Mouse (Mus musculus) liver, embryonic 14.5 days (tissue): ENCODE results near the gene Gabra5. TPM values are rescaled to one million over a fixed set of nuclear protein-coding genes. Genes with fewer than 3 reads are reported as not detected.

Source experiments
- ATAC-seq: fragments of 200-750 bp; cut with Nextera tagmentation; 2 replicates; pipeline ENCODE4 v1.8.0; 2017; ENCODE audit warnings: moderate number of reproducible peaks, mild to moderate bottlenecking, moderate library complexity; ENCODE audit not compliant: insufficient read depth
- DNase-seq, 3 experiments: peaks; one replicate each; pipeline ENCODE4 v3.0.0-alpha.2; 2012 to 2013; ENCODE audit warnings: low read depth in 3 of 3, low spot score in 3 of 3
- H3K27ac ChIP-seq: fragments of 300-500 bp; sonication (generic); 2 replicates; pipeline ENCODE4 v1.5.1; 2014; ENCODE audit warnings: moderate library complexity, mild to moderate bottlenecking, control low read depth, inconsistent platforms
- H3K27me3 ChIP-seq: fragments of 300-500 bp; sonication (generic); 2 replicates; pipeline ENCODE4 v1.6.1; 2014; ENCODE audit warnings: mild to moderate bottlenecking, low read length, moderate library complexity; ENCODE audit not compliant: control insufficient read depth, insufficient read depth
- H3K36me3 ChIP-seq: fragments of 300-500 bp; sonication (generic); replicated peaks from 2 replicates; pipeline ENCODE4 v1.6.1; 2014; ENCODE audit warnings: low read depth; ENCODE audit not compliant: control insufficient read depth, insufficient read depth
- H3K4me1 ChIP-seq, 2 experiments: fragments of 200-500 bp in 1 of 2; fragments of 300-500 bp in 1 of 2; sonication (generic) in 1 of 2; replicated peaks; 2 replicates each; pipeline ENCODE4 v1.6.1; 2012 to 2014; ENCODE audit warnings: antibody characterized with exemption in 1 of 2, inconsistent platforms in 1 of 2, low read length in 1 of 2; ENCODE audit not compliant: control insufficient read depth in 2 of 2, insufficient read depth in 2 of 2
- H3K4me2 ChIP-seq: fragments of 300-500 bp; sonication (generic); 2 replicates; pipeline ENCODE4 v1.6.1; 2014; ENCODE audit warnings: low read depth, mild to moderate bottlenecking, control low read depth, moderate library complexity
- H3K4me3 ChIP-seq, 2 experiments: fragments of 200-500 bp in 1 of 2; fragments of 300-500 bp in 1 of 2; sonication (generic) in 1 of 2; 2 replicates each; pipeline ENCODE4 v1.5.1; 2012 to 2014; ENCODE audit warnings: low read depth in 2 of 2, low read length in 2 of 2, mild to moderate bottlenecking in 2 of 2, control low read depth in 1 of 2, inconsistent platforms in 1 of 2, moderate library complexity in 1 of 2; ENCODE audit not compliant: insufficient read depth in 1 of 2
- H3K9ac ChIP-seq: fragments of 300-500 bp; sonication (generic); replicated peaks from 2 replicates; pipeline ENCODE4 v1.6.1; 2014; ENCODE audit warnings: mild to moderate bottlenecking, control low read depth, moderate library complexity
- H3K9me3 ChIP-seq: fragments of 300-500 bp; sonication (generic); 2 replicates; pipeline ENCODE4 v1.6.1; 2016; ENCODE audit warnings: low read length, mixed read lengths; ENCODE audit not compliant: control insufficient read depth
- CTCF ChIP-seq: IDR thresholded peaks from 2 replicates; pipeline ENCODE4 v1.5.1; 2016; ENCODE audit warnings: antibody characterized with exemption, low read depth, control low read depth
- EP300 ChIP-seq: IDR thresholded peaks from 2 replicates; pipeline ENCODE4 v1.6.1; 2016; ENCODE audit warnings: antibody characterized with exemption, low read depth
- WGBS: fragments of 180-500 bp; shearing (Covaris S2); extraction: QIAGEN DNeasy Blood & Tissue Kit; methylation state at CpG from one replicate; pipeline ENCODE4 v1.1.7; 2014; ENCODE audit not compliant: insufficient replicate concordance; 5-methylcytosine and 5-hydroxymethylcytosine counted together
- polyA plus RNA-seq, 2 experiments: library from polyadenylated mRNA; depleted of rRNA in 1 of 2; stranded (reverse) in 1 of 2; unstranded in 1 of 2; fragments of >200 nt; fragmentation: Nextera tagmentation in 1 of 2; extraction: Ambion mirVana in 1 of 2; gene quantifications; 2 replicates each; pipeline versions ENCODE4 v1.2.1 to v1.2.3; 2012 to 2014

Gabra5 gene
- polyA plus RNA-seq, 2 experiments, result 0.03 TPM; not detected in 1

DNA sequence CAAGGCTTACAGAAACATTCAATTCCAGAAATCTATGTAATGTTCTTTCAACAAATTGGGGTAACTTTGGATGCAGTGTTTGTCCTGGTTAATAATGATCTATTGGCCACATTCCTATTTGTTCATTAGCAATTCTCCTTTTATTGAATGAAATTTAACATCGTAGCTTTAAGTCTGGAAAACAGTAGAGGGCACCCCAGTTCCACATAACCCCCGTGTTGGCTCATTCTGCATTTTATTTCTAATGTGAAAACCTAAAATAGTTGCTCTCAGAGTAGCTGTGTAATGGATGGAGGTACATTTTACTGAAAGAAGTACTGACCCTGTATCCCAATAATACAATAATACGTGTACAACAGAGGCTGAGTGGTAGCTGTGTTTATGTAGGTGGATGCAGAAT is 3.1 kb upstream of the Gabra5 start:
- no peaks in the 10 kb centered on the region for H3K9me3 ChIP-seq
- TF ChIP-seq CTCF, result no peak
- no peak for TF ChIP-seq EP300
- no peaks in the 10 kb centered on the region for H3K36me3 ChIP-seq
- no peak for ATAC-seq
- no peak overlapping the region for H3K27ac ChIP-seq
- H3K4me3 ChIP-seq, result no peak overlapping the region
- H3K4me2 ChIP-seq, result no peak overlapping the region
- peaks cover 26% of the 10 kb centered on the region for H3K27me3 ChIP-seq
- H3K4me1 ChIP-seq, result no peaks in the 10 kb centered on the region
- no peak for DNase-seq
- 24% methylated on average over 3 of the region's 3 CpGs for WGBS
- no peak overlapping the region for H3K9ac ChIP-seq

- WGBS, result 5% methylated on average over 69 of the region's 72 CpGs
- Histone ChIP-seq H3K36me3 (no peaks in the 10 kb centered on the region), H3K4me1 (no peaks in the 10 kb centered on the region), H3K9me3 (no peaks in the 10 kb centered on the region), H3K27ac (no peak overlapping the region), H3K4me3 (no peak overlapping the region), H3K9ac (no peak overlapping the region), H3K27me3 (peaks cover 26% of the 10 kb centered on the region), H3K4me2 (no peak overlapping the region)
- TF ChIP-seq EP300 (no peak), CTCF (no peak)
- DNase-seq, result no peak
- ATAC-seq, result no peak
Measured at GRCm38 (mm10) chr7:57508860-57509632, 813 bp downstream of the Gabra5 start.

DNA sequence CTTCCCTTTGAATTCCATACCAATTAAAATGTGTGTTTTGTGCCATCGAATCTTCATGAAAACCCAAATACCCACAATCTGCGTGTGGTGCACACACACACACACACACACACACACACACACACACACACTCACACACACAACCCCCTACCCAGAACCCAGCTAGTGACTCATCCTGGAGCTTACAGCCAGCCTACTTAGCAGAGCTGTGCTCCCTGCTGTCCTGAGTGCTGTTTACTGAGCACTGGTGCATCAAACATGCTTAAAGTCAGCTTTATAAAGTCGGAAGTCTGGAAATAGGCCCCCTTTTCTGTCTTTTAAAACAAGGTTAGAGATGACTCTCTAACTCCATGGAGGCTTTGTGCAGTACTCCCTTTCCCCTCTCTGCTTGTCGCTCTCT is 7.0 kb downstream of the Gabra5 start:
- ATAC-seq, result no peak

DNA sequence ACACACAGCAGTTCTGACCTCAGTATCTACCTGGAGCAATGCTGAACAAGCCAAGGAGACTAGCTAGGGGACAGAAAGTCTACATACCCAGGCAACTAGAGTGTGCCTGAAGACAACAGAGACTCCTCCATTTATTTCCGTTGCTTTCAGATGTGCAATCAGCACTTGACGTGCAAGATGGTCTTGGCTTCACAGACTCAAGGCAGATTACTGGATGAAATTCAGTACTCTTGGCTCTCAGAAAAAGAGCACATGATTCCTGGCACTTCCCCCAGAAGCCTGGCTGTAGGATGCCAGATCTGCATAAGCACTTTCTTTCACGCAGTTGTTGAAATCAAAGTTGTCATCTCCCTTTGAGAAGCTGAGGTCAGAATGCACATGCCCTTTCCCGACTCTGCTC is 18.1 kb downstream of the Gabra5 start:
- no peak for ATAC-seq
- no peaks in the 10 kb centered on the region for H3K4me1 ChIP-seq

More for the DNA sequence above, 7.0 kb downstream of the Gabra5 start:
- no peak for DNase-seq
- H3K36me3 ChIP-seq, result no peaks in the 10 kb centered on the region
- TF ChIP-seq CTCF (no peak), EP300 (no peak)
- no peak overlapping the region for H3K9ac ChIP-seq
- no peak overlapping the region for H3K27ac ChIP-seq
- no peak overlapping the region for H3K4me3 ChIP-seq
- no peaks in the 10 kb centered on the region for H3K9me3 ChIP-seq
- H3K4me2 ChIP-seq, result no peak overlapping the region
- H3K27me3 ChIP-seq, result no peaks in the 10 kb centered on the region
- no peaks in the 10 kb centered on the region for H3K4me1 ChIP-seq
- 64% methylated on average over 4 of the region's 4 CpGs for WGBS

GRCm38 (mm10) chr7:57486907-57487306 is 23.0 kb downstream of the Gabra5 start:
- Histone ChIP-seq H3K27me3 (no peaks in the 10 kb centered on the region), H3K4me3 (no peak overlapping the region), H3K36me3 (no peaks in the 10 kb centered on the region), H3K9me3 (no peaks in the 10 kb centered on the region), H3K4me1 (no peaks in the 10 kb centered on the region), H3K27ac (no peak overlapping the region), H3K4me2 (no peak overlapping the region), H3K9ac (no peak overlapping the region)
- no peak for ATAC-seq
- no peak for DNase-seq
- WGBS, result 60% methylated on average over 6 of the region's 6 CpGs
- TF ChIP-seq EP300 (no peak), CTCF (no peak)

More for the DNA sequence above, 18.1 kb downstream of the Gabra5 start:
- 55% methylated on average over 4 of the region's 4 CpGs for WGBS
- Histone ChIP-seq H3K27me3 (no peaks in the 10 kb centered on the region), H3K9ac (no peak overlapping the region), H3K4me2 (no peak overlapping the region), H3K27ac (no peak overlapping the region), H3K9me3 (no peaks in the 10 kb centered on the region), H3K36me3 (no peaks in the 10 kb centered on the region), H3K4me3 (no peak overlapping the region)
- DNase-seq, result no peak
- no peak for TF ChIP-seq CTCF
- TF ChIP-seq EP300, result no peak
